Mouse (Mus musculus) kidney, postnatal 0 days (tissue): ENCODE data around the gene Cd180. TPM values are rescaled to one million over a fixed set of nuclear protein-coding genes. Genes with fewer than 3 reads are reported as not detected.
A peak's percentile ranks its signal among the peaks of the same experiment; 100 is the strongest.

Experiments
- ATAC-seq: fragments of 200-750 bp; cut with Nextera tagmentation; replicated peaks from 2 replicates; pipeline ENCODE4 v1.8.0; 2017; ENCODE audit warnings: low read depth, moderate number of reproducible peaks, moderate TSS enrichment, moderate library complexity; ENCODE audit not compliant: low FRiP score
- DNase-seq: peaks from one replicate; pipeline ENCODE4 v3.0.0-alpha.2; 2016; ENCODE audit warnings: low spot score
- H3K27ac ChIP-seq: fragments of 300-500 bp; sonication (generic); 2 replicates; pipeline ENCODE4 v1.5.1; 2014; ENCODE audit warnings: mild to moderate bottlenecking
- H3K27me3 ChIP-seq: fragments of 300-500 bp; sonication (generic); 2 replicates; pipeline ENCODE4 v1.6.1; 2014; ENCODE audit warnings: low read length, mixed read lengths; ENCODE audit not compliant: insufficient read depth
- H3K36me3 ChIP-seq: fragments of 300-500 bp; sonication (generic); 2 replicates; pipeline ENCODE4 v1.6.1; 2014; ENCODE audit warnings: low read length, mixed read lengths; ENCODE audit not compliant: insufficient read depth
- H3K4me1 ChIP-seq: fragments of 300-500 bp; sonication (generic); replicated peaks from 2 replicates; pipeline ENCODE4 v1.6.1; 2014; ENCODE audit warnings: antibody characterized with exemption, low read length, mixed read lengths; ENCODE audit not compliant: insufficient read depth
- H3K4me2 ChIP-seq: fragments of 300-500 bp; sonication (generic); 2 replicates; pipeline ENCODE4 v1.6.1; 2014; ENCODE audit warnings: mild to moderate bottlenecking, low read length, moderate library complexity, mixed read lengths
- H3K4me3 ChIP-seq: fragments of 300-500 bp; sonication (generic); replicated peaks from 2 replicates; pipeline ENCODE4 v1.5.1; 2014; ENCODE audit warnings: low read depth, low read length
- H3K9ac ChIP-seq: fragments of 300-500 bp; sonication (generic); 2 replicates; pipeline ENCODE4 v1.6.1; 2014; ENCODE audit warnings: low read depth, low read length
- H3K9me3 ChIP-seq: fragments of 300-500 bp; sonication (generic); replicated peaks from 2 replicates; pipeline ENCODE4 v1.6.1; 2016; ENCODE audit warnings: low read length, inconsistent platforms, mixed read lengths
- CTCF ChIP-seq: IDR thresholded peaks from 2 replicates; pipeline ENCODE4 v1.5.1; 2016; ENCODE audit warnings: antibody characterized with exemption, low read depth, mild to moderate bottlenecking, moderate library complexity
- WGBS: fragments of 180-500 bp; shearing (Covaris S2); extraction: QIAGEN DNeasy Blood & Tissue Kit; methylation state at CpG from one replicate; pipeline ENCODE4 v1.1.7; 2014; 5-methylcytosine and 5-hydroxymethylcytosine counted together
- polyA plus RNA-seq: library from polyadenylated mRNA; unstranded; fragments of >200 nt; fragmentation: Nextera tagmentation; extraction: Ambion mirVana; gene quantifications from 2 replicates; pipeline ENCODE4 v1.2.1, GENCODE M21; 2015

Cd180 gene
- polyA plus RNA-seq, 1 experiment from 2014 or later: 0.51 TPM

DNA sequence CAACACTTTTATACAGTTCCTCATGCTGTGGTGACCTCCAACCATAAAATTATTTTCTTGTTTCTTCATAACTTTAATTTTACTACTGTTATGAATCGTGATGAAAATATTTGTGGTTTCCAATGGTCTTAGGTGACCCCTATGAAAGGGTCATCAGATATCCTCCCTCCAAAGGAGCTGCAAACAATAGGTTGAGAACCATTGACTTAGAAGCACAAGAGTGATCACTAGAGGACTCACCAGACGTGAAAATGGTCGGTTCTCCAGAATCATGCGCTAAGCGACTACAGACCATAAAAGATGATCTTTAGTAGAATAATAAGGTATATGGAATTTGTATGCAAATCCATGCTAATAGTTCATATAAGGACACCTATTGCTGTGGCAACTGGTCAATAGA, 3.2 kb upstream of the Cd180 start:
- Histone ChIP-seq H3K27me3 (no peaks in the 10 kb centered on the region), H3K4me1 (no peaks in the 10 kb centered on the region), H3K27ac (no peak overlapping the region), H3K9ac (no peak overlapping the region), H3K4me2 (no peak overlapping the region), H3K9me3 (no peaks in the 10 kb centered on the region), H3K36me3 (no peaks in the 10 kb centered on the region), H3K4me3 (no peak overlapping the region)
- ATAC-seq (no peak), DNase-seq (no peak)
- TF ChIP-seq CTCF: no peak
- WGBS: 87% methylated on average over 5 of the region's 5 CpGs

DNA sequence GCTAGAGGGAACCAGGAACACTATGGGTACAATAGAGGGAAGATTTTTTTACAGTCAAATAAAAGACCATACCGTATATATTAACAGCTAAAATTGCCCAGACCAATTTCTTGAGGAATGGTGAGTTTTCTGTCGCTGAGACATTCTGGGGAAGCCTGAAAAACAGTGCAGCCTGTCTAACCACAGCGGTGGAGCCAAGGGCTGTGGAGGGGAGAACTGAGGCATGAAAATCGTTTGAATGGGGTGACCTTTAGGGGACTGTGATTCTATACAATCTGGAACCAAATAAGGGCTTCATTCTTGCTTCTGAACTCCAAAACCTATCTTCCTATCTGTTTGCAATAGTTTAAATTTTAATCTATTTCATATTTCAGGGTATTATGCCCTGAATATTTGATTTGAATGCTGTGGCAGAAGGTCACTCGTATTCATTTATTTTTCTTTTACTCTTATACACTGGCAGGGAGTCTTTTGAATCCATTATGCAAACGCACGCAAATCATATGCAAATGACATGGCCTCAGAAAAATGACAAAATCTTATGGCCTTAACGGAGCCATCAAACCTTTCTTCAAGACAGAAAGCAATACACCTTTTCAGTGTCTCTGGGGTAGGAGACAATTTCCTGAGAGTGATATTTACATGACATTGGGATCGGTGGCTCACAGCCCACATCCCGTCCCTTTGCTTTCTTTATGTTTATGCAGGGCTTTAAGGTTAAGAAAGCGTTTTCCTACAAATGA, 1.8 kb upstream of the Cd180 start:
- no peak overlapping the region for H3K9ac ChIP-seq
- 66% methylated on average over 11 of the region's 11 CpGs for whole genome bisulfite sequencing
- no peaks in the 10 kb centered on the region for H3K9me3 ChIP-seq
- TF ChIP-seq CTCF: no peak
- H3K27me3 ChIP-seq: no peaks in the 10 kb centered on the region
- no peaks in the 10 kb centered on the region for H3K36me3 ChIP-seq
- H3K4me3 ChIP-seq: no peak overlapping the region
- H3K27ac ChIP-seq: no peak overlapping the region
- H3K4me1 ChIP-seq: no peaks in the 10 kb centered on the region
- no peak overlapping the region for H3K4me2 ChIP-seq
- DNase-seq: no peak
- no peak for ATAC-seq

DNA sequence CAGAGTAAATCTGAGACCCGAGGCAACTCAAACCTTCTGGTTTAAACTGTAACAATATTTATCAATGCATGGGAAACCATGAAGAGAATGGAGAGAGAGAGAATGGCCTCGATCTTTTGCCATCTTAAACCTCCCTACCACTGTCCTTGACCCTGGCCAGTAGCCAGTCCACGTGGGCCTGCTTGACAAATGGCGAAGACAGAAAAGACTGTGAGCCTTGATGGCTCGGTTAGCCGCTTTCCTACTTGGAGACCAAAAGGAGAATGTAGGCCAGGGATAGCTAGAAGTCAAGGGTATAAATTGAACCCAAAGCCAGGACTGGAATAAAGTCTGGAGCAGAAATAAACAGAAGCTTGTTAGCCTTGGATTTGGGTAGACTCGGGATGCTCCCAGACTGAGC, 796 bp downstream of the Cd180 start:
- no peak for ATAC-seq
- DNase-seq: no peak
- Histone ChIP-seq H3K4me1 (peaks cover 7% of the 10 kb centered on the region; the same call in 1 of the 2 replicates), H3K36me3 (no peaks in the 10 kb centered on the region), H3K4me3 (no peak overlapping the region), H3K27ac (no peak overlapping the region), H3K4me2 (no peak overlapping the region), H3K27me3 (no peaks in the 10 kb centered on the region), H3K9me3 (no peaks in the 10 kb centered on the region), H3K9ac (no peak overlapping the region)
- WGBS: 86% methylated on average over 7 of the region's 7 CpGs
- no peak for TF ChIP-seq CTCF

DNA sequence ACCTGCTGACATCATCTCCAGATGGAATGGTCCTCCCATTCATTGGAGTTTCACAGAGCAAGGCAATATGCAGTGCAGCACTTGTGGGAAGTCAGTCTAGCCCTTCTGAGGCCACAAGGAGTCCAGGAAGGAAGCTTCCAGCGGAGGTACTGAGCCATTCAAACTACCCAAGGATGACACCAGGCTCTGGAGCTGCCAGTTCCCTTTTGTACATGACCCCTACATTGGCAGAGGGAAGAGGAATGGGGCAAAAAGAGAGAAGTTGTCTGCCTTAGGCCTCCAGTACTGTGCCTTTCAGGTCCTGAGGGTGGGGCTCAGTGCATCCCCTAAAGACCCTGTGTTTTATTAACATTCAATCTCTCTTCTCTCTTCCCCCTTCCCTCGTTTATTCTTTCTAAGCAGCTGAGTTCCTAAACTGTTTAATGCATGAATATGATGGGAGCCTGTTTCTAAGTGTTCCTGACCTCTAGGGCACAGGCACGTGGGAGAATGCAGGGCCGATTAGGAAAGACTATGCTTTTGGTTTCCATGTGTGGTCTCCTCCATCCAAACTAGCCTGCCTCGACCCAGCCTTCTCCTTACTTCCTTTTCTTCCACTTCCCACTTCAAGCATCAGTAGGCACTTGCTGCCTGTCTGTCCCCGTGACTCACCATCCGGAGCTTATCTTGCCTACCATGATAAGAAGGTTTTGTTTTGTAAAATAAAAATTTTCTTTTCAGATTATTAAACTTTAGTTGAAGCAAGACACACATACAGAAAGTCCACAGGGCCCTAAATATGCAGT, 2.0 kb downstream of the Cd180 start:
- ATAC-seq (no peak), DNase-seq (no peak)
- Histone ChIP-seq H3K4me1 (peaks cover 7% of the 10 kb centered on the region; the same call in 1 of the 2 replicates), H3K27ac (no peak overlapping the region), H3K9me3 (no peaks in the 10 kb centered on the region), H3K36me3 (no peaks in the 10 kb centered on the region), H3K4me2 (no peak overlapping the region), H3K9ac (no peak overlapping the region), H3K27me3 (no peaks in the 10 kb centered on the region), H3K4me3 (no peak overlapping the region)
- 66% methylated on average over 7 of the region's 7 CpGs for WGBS
- no peak for TF ChIP-seq CTCF

DNA sequence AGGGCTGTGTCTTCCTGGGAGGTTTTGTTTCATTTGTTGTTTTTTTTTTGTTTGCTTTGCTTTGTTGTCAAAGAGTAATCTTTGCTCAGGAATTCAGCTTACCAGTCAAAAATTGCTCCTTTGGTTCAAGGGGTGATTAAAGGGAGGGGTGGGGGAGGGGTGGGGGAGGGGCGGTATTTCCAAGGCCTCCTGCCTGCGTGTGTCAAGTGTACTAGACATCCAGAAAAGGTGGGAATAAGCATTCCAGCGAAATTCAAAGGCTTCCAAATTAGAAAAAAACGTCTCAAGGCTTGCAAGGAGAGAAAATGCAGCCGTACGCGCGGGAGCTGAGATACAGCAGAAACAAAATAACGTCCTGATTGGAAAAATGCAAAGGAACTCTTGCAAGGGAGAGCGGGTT, 5.0 kb downstream of the Cd180 start:
- Histone ChIP-seq H3K36me3 (no peaks in the 10 kb centered on the region), H3K4me3 (0 out of 2 replicates have a peak overlapping the region, but pooled peaks have one; percentile 11)

DNA sequence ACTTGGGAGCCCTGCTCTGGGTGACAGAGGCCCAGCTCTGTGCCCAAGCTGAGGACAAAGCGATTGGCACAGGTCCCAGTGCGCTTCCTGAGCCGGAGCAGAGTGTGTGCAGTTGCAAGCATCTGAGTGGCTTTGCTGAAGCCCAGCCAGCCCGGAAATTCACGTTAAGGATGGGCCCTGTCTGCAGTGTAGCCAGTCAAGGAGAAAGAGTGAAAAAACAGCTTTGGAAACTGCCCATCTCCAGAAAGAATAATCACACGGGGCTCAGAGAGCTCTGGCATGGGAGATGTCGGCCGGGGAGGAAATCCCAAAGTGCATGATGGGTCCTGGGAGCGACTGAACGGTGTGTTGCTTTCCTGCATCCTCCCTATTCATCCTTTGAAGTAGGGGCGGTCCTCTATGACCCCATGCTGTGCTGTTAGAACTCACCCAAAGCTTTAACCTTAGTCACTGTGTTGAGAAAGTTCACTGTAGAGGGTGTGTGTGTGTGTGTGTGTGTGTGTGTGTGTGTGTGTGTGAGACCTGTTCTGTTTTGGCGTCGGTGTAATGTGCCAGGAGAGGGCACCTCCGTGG, 5.5 kb downstream of the Cd180 start:
- Histone ChIP-seq H3K27me3 (no peaks in the 10 kb centered on the region), H3K4me3 (0 out of 2 replicates have a peak overlapping the region, but pooled peaks have one; percentile 11), H3K36me3 (no peaks in the 10 kb centered on the region), H3K27ac (peak overlapping the region; percentile 66), H3K4me2 (peak overlapping the region; percentile 48), H3K9ac (peak overlapping the region; percentile 51; the same call in 1 of the 2 replicates), H3K4me1 (peaks cover 7% of the 10 kb centered on the region; the same call in 1 of the 2 replicates), H3K9me3 (no peaks in the 10 kb centered on the region)
- ATAC-seq: peak; percentile 73; the same call in 1 of the 2 replicates
- peak; percentile 83 for DNase-seq
- no peak for TF ChIP-seq CTCF
- 27% methylated on average over 14 of the region's 14 CpGs for WGBS

More for the DNA sequence above, 5.0 kb downstream of the Cd180 start:
- Histone ChIP-seq H3K27ac (peak overlapping the region; percentile 66; the same call in 1 of the 2 replicates), H3K9ac (peak overlapping the region; percentile 51; the same call in 1 of the 2 replicates), H3K9me3 (no peaks in the 10 kb centered on the region), H3K4me1 (peaks cover 7% of the 10 kb centered on the region; the same call in 1 of the 2 replicates), H3K27me3 (no peaks in the 10 kb centered on the region), H3K4me2 (peak overlapping the region; percentile 48)
- no peak for TF ChIP-seq CTCF
- DNase-seq: no peak
- ATAC-seq: no peak
- 27% methylated on average over 10 of the region's 10 CpGs for WGBS
